Mouse (Mus musculus): ENCODE data around the gene Zbtb20.

GRCm38 (mm10) chr16:43324009-43324408 is 448.3 kb downstream of the Zbtb20 start:
- TF ChIP-seq POLR2A (IDR thresholded peaks at IDR 0.05; ENCODE audit: low read depth, low read length) (no peak), CTCF (IDR thresholded peaks at IDR 0.05; ENCODE audit: borderline replicate concordance, insufficient read depth, low read length) (no peak)
